Mouse (Mus musculus): Measurements from ENCODE around the gene Phf24. TPM values are rescaled to one million over a fixed set of nuclear protein-coding genes. Genes with fewer than 3 reads are reported as not detected.

Gene Phf24
- polyA plus RNA-seq, 1 experiment from 2014 or later: 1.4 TPM

DNA sequence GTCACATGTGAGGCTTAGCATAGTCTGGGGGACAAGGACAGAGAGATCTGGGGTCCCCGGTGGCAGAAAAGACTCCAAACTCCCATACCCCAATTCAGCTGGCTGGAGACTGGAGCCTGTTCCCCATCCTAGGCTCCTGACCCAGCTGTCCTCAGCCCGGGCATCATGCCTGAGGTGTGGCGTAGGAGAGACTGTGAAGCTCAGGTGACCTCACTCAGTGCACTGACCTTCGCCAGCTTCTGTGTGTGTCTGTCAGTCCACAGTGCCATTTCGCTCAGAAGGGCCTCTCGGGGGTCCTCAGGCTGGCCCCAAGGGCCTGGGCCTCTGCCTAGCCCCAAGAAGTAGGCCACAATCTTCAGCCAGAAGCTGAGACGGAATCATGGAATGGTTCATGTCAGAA is 36.1 kb downstream of the Phf24 start:
- Histone ChIP-seq H3K9me3 (no peaks in the 10 kb centered on the region), H3K36me3 (peaks cover 31% of the 10 kb centered on the region), H3K4me1 (peaks cover 43% of the 10 kb centered on the region), H3K9ac (no peak overlapping the region), H3K4me3 (no peak overlapping the region), H3K27ac (no peak overlapping the region), H3K27me3 (peaks cover 8% of the 10 kb centered on the region), H3K4me2 (no peak overlapping the region)
- WGBS: 88% methylated on average over 7 of the region's 7 CpGs
- no peak for ATAC-seq (ENCODE audit: insufficient number of reproducible peaks, insufficient read depth, low FRiP score, low TSS enrichment, low read depth)

DNA sequence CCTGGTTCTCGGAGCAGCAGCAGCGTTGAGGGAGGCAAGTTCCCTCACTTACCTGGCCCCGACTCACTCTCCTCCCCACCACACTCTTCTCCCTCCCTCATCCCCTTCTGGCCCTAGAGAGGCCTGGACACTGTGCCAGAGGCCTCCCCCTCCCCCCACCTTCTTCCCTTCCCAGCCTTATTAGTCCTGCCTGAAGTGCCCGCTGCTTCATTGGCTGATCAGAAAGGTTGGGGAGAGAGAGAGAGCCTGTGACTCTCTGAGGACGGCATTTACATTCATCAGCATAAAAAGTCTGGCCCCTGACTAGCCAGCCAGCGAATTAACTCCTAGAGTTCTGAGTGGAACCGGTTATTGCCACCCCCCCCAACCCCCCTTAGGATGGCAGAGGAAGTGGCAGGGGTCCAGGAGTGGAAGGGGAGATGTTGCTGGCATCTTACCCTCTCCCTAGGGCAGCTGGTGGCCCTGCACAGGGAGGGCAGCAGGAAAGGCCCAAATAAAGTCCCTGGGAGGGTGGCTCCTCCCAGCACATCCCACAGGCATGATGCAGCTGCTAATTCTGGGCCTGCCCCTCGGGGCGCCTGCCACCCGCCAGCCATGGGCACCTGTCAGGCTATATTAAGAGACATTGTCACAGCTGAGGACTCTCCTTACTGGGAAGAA is 37.1 kb downstream of the Phf24 start:
- peaks cover 36% of the 10 kb centered on the region for H3K36me3 ChIP-seq
- 26% methylated on average over 10 of the region's 10 CpGs for WGBS
- H3K9me3 ChIP-seq: no peaks in the 10 kb centered on the region
- H3K4me3 ChIP-seq: no peak overlapping the region
- H3K4me1 ChIP-seq: peaks cover 43% of the 10 kb centered on the region
- H3K27ac ChIP-seq: 0 out of 2 replicates have a peak overlapping the region, but pooled peaks have one; percentile 22
- 0 out of 2 replicates have a peak overlapping the region, but pooled peaks have one; percentile 2 for H3K4me2 ChIP-seq
- ATAC-seq (ENCODE audit: insufficient number of reproducible peaks, insufficient read depth, low FRiP score, low TSS enrichment, low read depth): no peak
- H3K27me3 ChIP-seq: no peaks in the 10 kb centered on the region
- peak overlapping the region; percentile 28; the same call in 1 of the 2 replicates for H3K9ac ChIP-seq

DNA sequence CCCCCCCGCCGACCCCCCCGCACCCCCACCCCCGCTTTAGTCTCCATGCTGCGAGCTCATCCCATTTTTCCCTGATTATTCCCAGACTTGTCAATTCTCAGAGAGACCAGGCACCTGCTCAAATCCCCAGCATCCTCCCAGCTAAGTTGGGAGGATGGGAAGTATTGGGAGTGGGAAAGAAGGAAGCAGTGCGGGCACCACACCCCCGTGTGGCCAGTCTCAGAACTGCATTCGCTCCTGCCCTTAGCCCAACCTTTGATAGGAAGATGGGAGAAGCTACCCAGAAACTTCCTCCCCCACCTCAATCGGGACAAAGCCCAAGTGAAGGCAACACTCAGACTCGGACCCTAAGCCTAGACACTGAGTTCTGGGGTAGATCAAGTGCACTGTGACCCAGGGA is 37.8 kb downstream of the Phf24 start:
- H3K4me2 ChIP-seq: no peak overlapping the region
- H3K4me1 ChIP-seq: peaks cover 38% of the 10 kb centered on the region
- H3K36me3 ChIP-seq: peaks cover 40% of the 10 kb centered on the region
- no peak for ATAC-seq (ENCODE audit: insufficient number of reproducible peaks, insufficient read depth, low FRiP score, low TSS enrichment, low read depth)
- H3K27ac ChIP-seq: no peak overlapping the region
- no peak overlapping the region for H3K9ac ChIP-seq
- no peaks in the 10 kb centered on the region for H3K27me3 ChIP-seq
- H3K9me3 ChIP-seq: no peaks in the 10 kb centered on the region
- 8% methylated on average over 10 of the region's 10 CpGs for WGBS
- H3K4me3 ChIP-seq: no peak overlapping the region

DNA sequence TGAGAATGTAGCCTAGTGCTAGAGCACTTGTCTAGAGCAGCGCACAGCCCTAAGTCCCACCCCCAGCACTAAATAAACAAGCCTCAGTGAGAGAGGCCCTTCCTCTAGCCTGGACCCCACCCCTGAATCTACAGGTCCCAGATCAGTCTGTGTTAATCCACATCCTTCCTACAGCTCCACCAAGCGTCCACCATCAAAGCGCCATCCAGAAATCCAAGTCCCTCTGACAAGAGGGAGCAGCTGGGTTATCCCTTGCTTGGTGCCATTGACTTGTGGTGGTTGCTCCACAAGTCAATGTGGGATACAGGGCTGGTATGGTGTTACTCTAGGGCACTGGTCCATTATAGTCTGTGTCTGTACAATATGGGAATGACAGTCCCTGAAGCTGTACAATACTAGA is 38.7 kb downstream of the Phf24 start:
- H3K36me3 ChIP-seq: peaks cover 40% of the 10 kb centered on the region
- H3K9ac ChIP-seq: no peak overlapping the region
- H3K27me3 ChIP-seq: no peaks in the 10 kb centered on the region
- no peak overlapping the region for H3K4me2 ChIP-seq
- H3K4me3 ChIP-seq: no peak overlapping the region
- 96% methylated on average over 3 of the region's 3 CpGs for WGBS
- H3K4me1 ChIP-seq: peaks cover 37% of the 10 kb centered on the region
- no peak overlapping the region for H3K27ac ChIP-seq
- no peak for ATAC-seq (ENCODE audit: insufficient number of reproducible peaks, insufficient read depth, low FRiP score, low TSS enrichment, low read depth)
- no peaks in the 10 kb centered on the region for H3K9me3 ChIP-seq

DNA sequence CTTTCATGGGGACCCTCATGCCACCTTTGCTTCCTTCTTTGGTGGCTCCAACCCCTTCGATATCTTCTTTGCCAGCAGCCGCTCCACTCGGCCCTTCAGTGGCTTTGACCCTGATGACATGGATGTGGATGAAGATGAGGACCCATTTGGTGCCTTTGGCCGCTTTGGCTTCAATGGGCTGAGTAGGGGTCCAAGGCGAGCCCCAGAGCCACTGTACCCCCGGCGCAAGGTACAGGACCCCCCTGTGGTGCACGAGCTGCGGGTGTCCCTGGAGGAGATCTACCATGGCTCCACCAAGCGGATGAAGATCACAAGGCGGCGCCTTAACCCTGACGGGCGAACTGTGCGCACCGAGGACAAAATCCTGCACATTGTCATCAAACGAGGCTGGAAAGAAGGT is 40.1 kb downstream of the Phf24 start:
- peaks cover 23% of the 10 kb centered on the region for H3K4me1 ChIP-seq
- no peak overlapping the region for H3K9ac ChIP-seq

DNA sequence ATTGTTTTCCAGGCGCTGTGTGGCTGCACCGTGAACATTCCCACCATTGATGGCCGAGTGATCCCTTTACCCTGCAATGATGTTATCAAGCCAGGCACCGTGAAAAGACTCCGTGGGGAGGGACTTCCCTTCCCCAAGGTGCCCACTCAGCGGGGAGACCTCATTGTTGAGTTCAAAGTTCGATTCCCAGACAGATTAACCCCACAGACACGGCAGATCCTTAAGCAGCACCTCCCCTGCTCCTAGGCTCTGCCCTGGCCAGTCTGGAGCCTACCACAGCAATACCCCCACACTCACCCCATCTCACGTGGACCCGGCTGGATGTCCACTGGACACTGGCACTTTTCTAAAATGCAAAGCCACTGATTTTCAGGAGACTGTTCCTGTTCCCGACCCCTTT is 40.8 kb downstream of the Phf24 start:
- 81% methylated on average over 11 of the region's 11 CpGs for WGBS

More for the DNA sequence above, 40.1 kb downstream of the Phf24 start:
- no peaks in the 10 kb centered on the region for H3K9me3 ChIP-seq
- no peak for ATAC-seq (ENCODE audit: insufficient number of reproducible peaks, insufficient read depth, low FRiP score, low TSS enrichment, low read depth)
- H3K27ac ChIP-seq: no peak overlapping the region
- H3K4me2 ChIP-seq: no peak overlapping the region
- H3K27me3 ChIP-seq: no peaks in the 10 kb centered on the region
- WGBS: 94% methylated on average over 17 of the region's 17 CpGs
- H3K36me3 ChIP-seq: peaks cover 40% of the 10 kb centered on the region
- no peak overlapping the region for H3K4me3 ChIP-seq

DNA sequence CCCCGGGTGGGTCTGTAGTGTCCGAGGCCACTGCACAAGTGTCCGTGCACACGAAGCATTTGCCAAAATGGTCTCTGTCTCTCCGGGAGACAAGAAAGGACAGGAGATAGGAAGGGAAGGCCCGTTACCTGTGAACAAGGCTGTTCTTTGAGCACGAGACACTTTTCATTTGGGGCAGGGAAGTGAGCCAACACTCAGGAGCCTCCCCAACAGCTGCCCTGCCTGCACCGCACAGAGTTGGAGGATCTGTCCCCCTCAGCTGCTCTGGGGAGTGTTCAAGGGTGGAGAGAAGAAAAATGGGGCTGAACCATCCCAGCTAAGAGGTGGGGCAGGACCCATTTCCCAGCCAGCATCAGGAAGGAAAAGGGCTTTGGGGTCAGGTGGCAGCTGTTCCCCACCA is 41.5 kb downstream of the Phf24 start:
- Histone ChIP-seq H3K9ac (no peak overlapping the region), H3K4me2 (no peak overlapping the region), H3K36me3 (peaks cover 35% of the 10 kb centered on the region), H3K27ac (no peak overlapping the region), H3K9me3 (no peaks in the 10 kb centered on the region), H3K4me3 (no peak overlapping the region), H3K4me1 (peaks cover 10% of the 10 kb centered on the region), H3K27me3 (no peaks in the 10 kb centered on the region)
- 87% methylated on average over 8 of the region's 8 CpGs for WGBS
- no peak for ATAC-seq (ENCODE audit: insufficient number of reproducible peaks, insufficient read depth, low FRiP score, low TSS enrichment, low read depth)

More for the DNA sequence above, 40.8 kb downstream of the Phf24 start:
- peaks cover 40% of the 10 kb centered on the region for H3K36me3 ChIP-seq
- H3K4me3 ChIP-seq: no peak overlapping the region
- no peaks in the 10 kb centered on the region for H3K27me3 ChIP-seq
- H3K27ac ChIP-seq: no peak overlapping the region
- H3K4me2 ChIP-seq: no peak overlapping the region
- no peak overlapping the region for H3K9ac ChIP-seq
- H3K4me1 ChIP-seq: peaks cover 17% of the 10 kb centered on the region
- ATAC-seq (ENCODE audit: insufficient number of reproducible peaks, insufficient read depth, low FRiP score, low TSS enrichment, low read depth): no peak
- no peaks in the 10 kb centered on the region for H3K9me3 ChIP-seq

DNA sequence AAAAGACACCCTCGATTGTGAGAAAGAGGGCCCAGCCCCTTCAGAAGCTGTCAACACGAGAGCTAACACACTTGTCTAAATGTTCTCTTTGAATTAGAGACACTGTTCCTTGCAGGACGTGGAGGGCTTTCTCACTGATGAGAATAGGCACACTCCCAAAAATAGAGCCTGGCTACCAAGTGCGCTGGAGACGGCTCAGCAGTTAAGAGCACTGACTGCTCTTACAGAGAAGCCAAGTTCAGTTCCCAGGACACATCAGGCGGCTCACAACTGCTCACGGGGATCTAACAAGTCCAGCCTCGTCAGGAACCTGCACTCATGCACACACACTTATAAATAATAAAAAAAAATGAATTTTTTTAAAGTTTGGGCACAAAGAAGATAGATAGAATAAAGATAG is 42.5 kb downstream of the Phf24 start:
- Histone ChIP-seq H3K36me3 (peaks cover 29% of the 10 kb centered on the region), H3K9ac (no peak overlapping the region), H3K9me3 (no peaks in the 10 kb centered on the region), H3K4me2 (no peak overlapping the region), H3K4me3 (no peak overlapping the region), H3K27ac (no peak overlapping the region), H3K4me1 (peaks cover under 1% of the 10 kb centered on the region), H3K27me3 (no peaks in the 10 kb centered on the region)
- 70% methylated on average over 8 of the region's 8 CpGs for WGBS
- ATAC-seq (ENCODE audit: insufficient number of reproducible peaks, insufficient read depth, low FRiP score, low TSS enrichment, low read depth): no peak

DNA sequence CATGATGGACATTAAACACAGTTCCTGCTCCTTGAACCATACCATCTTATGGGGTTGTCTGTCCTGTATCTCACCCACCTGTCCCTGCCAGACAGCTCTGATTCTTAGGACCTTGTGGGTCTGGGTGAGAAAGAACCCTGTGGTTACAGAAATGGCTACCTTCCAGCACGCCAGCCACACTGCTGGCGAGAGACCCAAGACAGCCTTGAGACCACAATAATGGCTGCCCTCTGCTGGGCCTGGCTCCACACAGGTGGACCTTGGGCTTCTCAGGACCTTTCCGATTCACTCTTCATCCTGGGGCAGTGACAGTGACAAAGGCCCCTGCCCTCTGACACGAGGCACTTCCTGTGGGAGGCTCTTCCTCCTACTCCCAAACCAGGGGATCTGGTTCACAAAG is 42.9 kb downstream of the Phf24 start:
- Histone ChIP-seq H3K9me3 (no peaks in the 10 kb centered on the region), H3K9ac (no peak overlapping the region), H3K4me1 (no peaks in the 10 kb centered on the region), H3K36me3 (peaks cover 29% of the 10 kb centered on the region), H3K27ac (no peak overlapping the region), H3K4me3 (no peak overlapping the region), H3K4me2 (no peak overlapping the region), H3K27me3 (no peaks in the 10 kb centered on the region)
- ATAC-seq (ENCODE audit: insufficient number of reproducible peaks, insufficient read depth, low FRiP score, low TSS enrichment, low read depth): no peak
- 53% methylated on average over 4 of the region's 4 CpGs for WGBS

DNA sequence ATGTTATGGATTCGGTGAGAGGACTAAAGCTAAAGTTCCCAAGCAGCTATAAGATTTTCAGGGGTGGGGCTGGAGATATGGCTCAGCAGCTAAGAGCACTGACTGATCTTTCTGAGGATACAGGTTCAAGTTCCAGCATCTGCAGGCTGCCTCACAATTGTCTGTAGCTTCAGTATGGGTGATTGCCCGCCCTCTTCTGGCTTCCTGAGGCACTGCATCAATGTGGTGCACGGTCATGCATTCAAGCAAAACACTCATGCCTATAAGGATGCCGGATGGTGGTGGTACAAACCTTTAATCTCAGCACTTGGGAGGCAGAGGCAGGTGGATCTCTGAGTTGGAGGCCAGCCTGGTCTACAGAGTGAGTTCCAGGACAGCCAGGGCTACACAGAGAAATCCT is 45.1 kb downstream of the Phf24 start:
- no peak overlapping the region for H3K9ac ChIP-seq
- peaks cover 7% of the 10 kb centered on the region; the same call in 1 of the 2 replicates for H3K4me1 ChIP-seq
- H3K27me3 ChIP-seq: no peaks in the 10 kb centered on the region
- H3K27ac ChIP-seq: no peak overlapping the region
- no peaks in the 10 kb centered on the region for H3K9me3 ChIP-seq
- no peak overlapping the region for H3K4me3 ChIP-seq
- no peak overlapping the region for H3K4me2 ChIP-seq
- ATAC-seq (ENCODE audit: insufficient number of reproducible peaks, insufficient read depth, low FRiP score, low TSS enrichment, low read depth): no peak
- WGBS: 29% methylated on average over 4 of the region's 4 CpGs
- H3K36me3 ChIP-seq: peaks cover 19% of the 10 kb centered on the region

DNA sequence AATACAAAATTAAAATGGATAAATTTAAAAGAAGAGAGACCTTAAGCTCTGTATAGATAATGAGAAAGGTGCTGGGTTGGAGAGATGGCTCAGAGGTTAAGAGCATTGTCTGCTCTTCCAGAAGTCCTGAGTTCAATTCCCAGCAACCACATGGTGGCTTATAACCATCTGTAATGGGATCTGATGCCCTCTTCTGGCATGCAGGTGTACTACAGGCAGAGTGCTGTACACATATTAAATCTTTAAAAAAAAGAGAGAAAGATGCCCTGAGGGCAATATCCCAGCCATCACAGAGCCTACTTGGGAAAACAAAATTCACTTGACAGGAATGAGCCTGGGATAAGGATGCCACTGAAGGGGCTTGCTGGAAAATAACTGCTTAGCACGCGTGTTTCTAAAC is 47.0 kb downstream of the Phf24 start:
- Histone ChIP-seq H3K36me3 (peaks cover 4% of the 10 kb centered on the region; the same call in 1 of the 2 replicates), H3K27ac (no peak overlapping the region), H3K4me1 (peaks cover 7% of the 10 kb centered on the region; the same call in 1 of the 2 replicates), H3K9ac (no peak overlapping the region), H3K4me2 (no peak overlapping the region), H3K9me3 (no peaks in the 10 kb centered on the region), H3K27me3 (no peaks in the 10 kb centered on the region), H3K4me3 (no peak overlapping the region)
- no peak for ATAC-seq (ENCODE audit: insufficient number of reproducible peaks, insufficient read depth, low FRiP score, low TSS enrichment, low read depth)
- WGBS: 95% methylated on average over 2 of the region's 2 CpGs

DNA sequence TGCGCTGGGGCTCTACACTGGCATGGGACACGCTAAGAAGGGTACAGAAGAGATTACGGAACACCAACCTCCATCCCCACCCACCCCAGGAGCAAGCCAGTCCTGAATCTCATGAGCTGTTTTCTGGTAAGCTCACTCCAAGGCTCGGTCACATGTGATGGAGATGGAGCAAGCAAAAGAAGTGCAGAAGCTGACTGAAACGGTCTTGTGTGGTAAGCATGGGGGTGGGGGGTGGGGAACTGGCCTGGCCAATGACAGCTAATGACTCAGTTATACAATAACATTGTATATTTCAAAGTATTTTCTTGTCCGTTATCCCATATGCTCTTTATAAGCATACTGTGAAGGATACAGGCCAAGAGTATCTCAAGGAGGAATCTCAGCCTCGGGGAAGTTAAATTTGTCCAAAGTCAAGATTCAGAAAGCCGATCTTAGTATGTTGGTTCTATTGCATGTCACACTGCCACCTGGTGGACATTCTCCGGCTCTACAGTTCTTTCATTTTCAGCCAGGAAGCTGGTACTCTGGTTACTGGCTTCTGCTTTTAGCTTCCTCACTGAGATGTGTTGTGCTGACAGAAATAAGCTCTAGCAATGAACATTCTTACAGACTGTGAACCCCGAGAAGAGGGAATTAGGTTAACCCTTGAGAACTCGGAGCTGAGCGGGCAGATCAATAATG is 48.7 kb downstream of the Phf24 start:
- Histone ChIP-seq H3K9ac (no peak overlapping the region), H3K9me3 (no peaks in the 10 kb centered on the region), H3K4me1 (peaks cover 7% of the 10 kb centered on the region; the same call in 1 of the 2 replicates), H3K4me3 (no peak overlapping the region), H3K4me2 (peak overlapping the region; percentile 49), H3K27me3 (no peaks in the 10 kb centered on the region), H3K27ac (no peak overlapping the region), H3K36me3 (no peaks in the 10 kb centered on the region)
- WGBS: 13% methylated on average over 12 of the region's 12 CpGs
- ATAC-seq (ENCODE audit: insufficient number of reproducible peaks, insufficient read depth, low FRiP score, low TSS enrichment, low read depth): no peak

All from embryonic facial prominence, embryonic 13.5 days (tissue).